Mouse (Mus musculus): ENCODE results near the gene Fam172a.
A peak's percentile ranks its signal among the peaks of the same experiment; 100 is the strongest.

DNA sequence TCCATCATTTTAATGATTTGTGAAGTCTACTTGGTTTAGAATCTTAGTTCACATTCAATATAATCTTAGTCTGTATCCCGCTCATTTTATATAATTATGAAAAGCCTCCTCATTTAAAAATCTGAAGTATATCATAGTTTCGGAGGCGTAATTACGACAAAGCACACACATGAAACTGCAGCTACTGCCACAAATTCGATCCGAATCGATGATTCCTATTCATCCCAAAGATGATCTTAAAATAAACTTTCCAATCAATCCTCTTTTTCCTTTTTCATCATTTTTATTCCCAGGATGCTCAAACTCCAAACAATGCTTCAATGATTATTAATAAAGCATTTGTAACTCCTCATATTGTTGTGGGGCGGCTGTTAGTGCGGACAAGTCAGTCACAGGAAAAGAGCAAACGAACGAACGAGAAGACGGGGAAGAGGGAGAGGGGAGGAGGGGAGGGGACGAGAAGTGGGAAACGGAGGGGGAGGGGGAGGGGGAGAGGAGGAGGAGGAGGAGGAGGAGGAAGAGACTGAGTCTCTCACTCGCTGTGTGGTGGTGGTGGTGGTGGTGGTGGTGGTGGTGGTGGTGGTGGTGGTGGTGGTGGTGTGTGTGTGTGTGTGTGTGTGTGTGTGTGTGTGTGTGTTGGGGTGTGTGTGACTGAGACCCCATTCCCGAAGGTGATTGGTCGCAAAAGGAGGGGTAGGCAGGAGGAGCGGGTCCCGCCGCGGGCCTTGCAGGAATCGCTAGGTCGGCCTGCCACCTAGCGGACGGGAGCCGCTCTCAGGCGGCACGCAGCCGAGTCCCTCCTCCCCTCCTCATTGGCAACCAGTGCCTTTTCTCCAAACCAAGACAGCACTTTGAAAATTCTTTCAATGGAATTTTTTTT lies 499.4 kb downstream of the Fam172a start:
- TF ChIP-seq CTCF (IDR thresholded peaks at IDR 0.05; ENCODE audit: borderline replicate concordance, extremely low read depth, insufficient read depth, insufficient read length) (peak; percentile 92), POLR2A (IDR thresholded peaks at IDR 0.05; ENCODE audit: borderline replicate concordance, extremely low read depth, insufficient read depth, insufficient read length, poor library complexity, severe bottlenecking) (no peak)
